Mouse (Mus musculus) adrenal gland, adult 18-20 months (tissue): Measurements from ENCODE around the gene Diaph3. TPM values are rescaled to one million over a fixed set of nuclear protein-coding genes. Genes with fewer than 3 reads are reported as not detected.

Experiments used
- DNase-seq, 2 experiments: peaks; one replicate each; pipeline ENCODE4 v3.0.0; 2021 to 2022; ENCODE audit warnings: low spot score in 2 of 2
- long read RNA-seq, 2 experiments: library from polyadenylated mRNA; stranded (forward); transcript quantifications; one replicate each; pipeline ENCODE4 v2.0.0; 2021
- total RNA-seq, 2 experiments: library from RNA; stranded (reverse); gene quantifications; 1 replicate in 1 of 2; 2 replicates in 1 of 2; pipeline ENCODE4 v1.2.3; 2021

Gene Diaph3
- 1 to 10 TPM; 1.0 to 1.4 TPM for total RNA-seq
- long read RNA-seq, experiment 1: 0 reads
- long read RNA-seq, experiment 2: 0 reads

DNA sequence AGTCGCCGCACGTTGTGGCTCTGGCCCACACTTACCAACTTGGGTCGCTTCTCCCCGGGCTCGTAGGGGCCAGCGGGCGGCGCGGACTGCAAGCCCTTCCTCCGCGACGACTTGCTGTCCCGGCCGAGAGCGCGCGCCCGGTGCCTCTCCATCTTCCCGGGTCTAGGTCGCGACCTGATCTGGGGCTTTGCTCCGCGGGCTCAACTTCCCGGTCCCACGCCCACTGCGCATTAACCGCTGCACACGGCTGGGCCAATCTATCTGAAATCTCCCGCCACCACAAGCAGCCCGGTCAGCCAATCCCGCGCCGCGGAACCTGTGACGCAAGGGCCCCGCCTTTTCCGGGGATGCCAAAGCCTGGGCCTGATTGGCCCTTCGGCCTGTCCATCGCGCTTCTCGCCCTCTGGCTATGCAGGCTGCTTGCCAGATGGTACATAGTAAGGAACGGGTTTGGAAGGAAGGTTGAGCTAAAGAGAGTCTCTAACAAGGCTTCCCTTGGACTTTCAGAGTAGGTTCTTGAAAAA, at the start of gene Diaph3:
Gene Diaph3, minus strand, starts transcription at position 273 of the 524 bp plus-strand sequence.
- DNase-seq: peak; percentile 91 to 94

DNA sequence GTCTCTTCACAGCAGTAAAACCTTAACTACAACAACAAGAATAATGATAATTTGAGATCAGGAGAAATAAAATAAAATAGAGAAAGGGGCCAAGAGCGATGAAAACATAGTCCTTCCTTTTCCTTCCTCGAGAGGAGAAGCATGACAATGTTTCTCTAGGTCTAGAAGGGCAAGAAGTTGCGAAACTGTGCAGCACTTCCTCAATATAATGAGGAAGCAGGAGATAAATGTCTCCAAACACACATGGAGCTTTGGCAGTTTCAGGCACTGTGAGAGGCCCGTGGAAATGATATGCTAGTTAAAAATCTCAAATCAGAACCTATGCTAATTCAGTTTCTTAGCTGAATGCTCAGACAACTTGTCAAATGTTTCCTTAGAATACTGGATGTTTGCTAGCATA, 49.6 kb upstream of the Diaph3 start:
- DNase-seq: no peak

DNA sequence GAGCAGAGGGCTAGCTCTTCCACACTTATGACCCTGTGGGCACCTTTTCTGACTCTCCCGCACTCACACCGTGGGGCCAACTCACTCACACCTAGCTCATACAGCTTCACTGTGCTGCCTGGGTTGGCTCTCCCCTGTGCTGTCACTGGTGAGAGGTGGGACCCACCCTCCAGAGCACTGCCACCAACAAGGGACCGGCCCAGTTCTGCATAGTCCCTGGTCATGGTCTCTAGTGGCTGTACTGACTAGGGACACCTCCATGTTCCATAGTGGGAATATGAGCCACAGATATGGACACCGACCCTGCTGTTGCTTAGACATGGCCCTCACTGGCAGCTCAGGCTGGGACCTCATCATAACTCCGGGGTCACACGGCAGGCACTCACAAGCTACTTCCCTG, 30.5 kb upstream of the Diaph3 start:
- no peak for DNase-seq

DNA sequence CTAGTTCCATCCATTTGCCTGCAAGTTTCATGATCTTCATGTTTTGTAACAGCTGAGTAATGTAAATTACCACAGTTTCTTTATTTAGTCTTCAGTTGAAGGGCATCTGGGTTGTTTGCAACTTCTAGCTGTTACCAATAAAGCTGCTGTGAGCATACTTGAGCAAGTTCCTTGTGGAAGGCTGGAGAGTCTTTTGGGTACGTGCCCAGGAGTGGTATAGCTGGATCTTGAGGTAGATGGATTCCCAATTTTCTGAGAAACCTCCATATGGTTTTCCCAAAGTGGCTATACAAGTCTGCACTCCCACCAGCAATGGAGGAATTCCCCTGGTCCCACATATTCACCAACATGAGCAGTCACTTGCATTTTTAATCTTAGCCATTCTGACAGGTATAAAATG, 28.1 kb upstream of the Diaph3 start:
- no peak for DNase-seq

DNA sequence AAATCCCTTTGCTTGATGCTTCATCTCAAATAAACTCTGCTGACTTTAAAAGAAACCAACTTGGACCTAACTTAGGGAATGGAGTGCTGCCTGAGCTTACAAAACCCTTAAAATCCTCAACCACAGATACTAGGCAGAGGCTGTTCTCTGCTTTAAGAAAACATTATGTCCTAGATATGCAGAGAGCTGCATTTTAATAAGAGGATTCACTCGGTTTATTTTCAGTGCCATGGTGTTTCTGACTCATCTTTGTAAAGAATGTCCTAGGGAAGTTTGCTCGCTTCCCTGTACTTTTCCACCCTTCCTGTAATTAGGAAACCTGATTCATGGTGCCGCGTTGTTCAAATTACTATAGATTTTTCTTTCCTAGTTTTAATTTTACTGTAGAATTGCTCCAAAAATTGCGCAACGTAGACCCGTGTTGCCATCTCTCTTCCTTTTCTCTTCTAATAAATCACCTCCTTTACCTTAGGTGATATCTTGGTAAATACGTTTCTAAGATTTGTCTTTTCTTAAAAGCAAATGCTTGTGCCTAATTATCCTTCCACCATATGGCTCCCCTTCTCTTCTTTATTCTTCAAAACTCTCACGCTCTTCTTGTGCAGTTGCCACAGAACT, 14.7 kb upstream of the Diaph3 start:
- DNase-seq: no peak

DNA sequence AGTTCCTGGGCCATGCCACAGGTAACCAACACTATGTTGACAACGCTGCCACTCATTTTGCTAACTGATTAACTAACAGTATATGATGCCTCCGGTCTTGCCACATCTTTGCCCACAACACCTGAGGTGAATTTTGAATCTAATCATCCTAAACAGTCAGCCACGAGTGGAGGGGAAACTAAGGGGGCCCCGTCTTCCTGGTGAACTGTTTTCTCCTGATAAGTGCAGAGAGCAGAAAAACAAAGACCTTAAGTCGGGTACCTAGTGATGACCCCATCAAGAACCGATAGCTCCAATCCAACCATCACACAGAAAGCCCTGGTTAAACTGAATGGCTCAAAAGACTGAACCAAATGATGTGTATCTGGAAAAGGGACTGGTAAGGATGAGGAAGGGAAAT, 8.6 kb upstream of the Diaph3 start:
- no peak for DNase-seq

DNA sequence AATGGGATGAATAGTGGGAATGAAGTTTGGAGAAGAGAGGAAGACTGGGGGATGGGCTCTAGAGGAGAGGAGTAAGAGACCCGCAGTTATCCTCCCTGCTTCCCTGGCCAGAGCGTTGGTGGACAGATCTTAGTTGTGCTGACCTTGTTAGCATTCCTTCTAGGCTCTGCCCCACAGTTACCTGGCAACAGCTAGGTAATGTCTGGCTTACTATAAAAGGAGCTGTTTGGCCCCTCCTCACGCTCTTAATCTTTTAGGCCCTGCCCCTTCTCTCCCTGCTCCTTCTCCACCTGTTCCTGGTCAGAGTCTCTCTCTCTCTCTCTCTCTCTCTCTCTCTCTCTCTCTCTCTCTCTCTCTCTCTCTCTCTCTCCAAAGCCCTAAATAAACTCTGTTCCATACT, 5.7 kb upstream of the Diaph3 start:
- DNase-seq: no peak

DNA sequence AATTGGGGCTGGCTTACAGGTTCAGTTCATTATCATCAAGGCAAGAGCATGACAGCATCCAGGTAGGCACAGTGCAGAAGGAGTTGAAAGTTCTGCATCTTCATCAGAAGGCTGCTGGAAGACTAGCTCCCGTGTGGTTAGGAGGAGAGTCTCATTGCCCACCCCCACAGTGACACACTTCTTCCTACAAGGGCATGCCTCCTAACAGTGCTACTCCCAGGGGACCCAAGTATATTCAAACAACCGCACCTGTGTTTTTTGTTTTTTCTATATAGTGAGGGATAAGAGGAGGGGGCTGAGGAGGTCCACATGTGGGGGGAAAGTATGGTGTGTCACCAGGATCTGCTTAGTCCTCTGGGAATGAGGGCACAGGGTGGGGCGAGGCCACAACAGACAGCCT, 4.3 kb upstream of the Diaph3 start:
- DNase-seq: no peak

DNA sequence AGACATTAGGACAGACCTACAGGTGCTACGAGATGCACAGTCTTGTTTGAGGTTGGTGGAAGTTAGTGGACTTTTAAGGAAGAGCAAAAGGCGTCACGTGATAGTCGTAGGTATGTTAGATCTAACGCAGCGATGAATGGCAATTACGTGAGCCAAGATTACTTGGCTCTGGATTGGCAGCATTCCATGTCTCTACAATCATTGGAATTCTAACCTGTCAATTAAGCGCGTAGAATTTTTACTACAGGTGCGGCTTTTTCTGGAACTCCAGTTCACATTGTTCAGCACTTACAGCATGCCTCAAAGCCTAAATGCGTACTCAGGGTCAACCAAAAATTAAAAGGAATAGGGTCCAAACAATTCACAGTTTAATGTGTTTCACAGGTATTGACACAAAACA, 742 bp upstream of the Diaph3 start:
- DNase-seq: no peak

DNA sequence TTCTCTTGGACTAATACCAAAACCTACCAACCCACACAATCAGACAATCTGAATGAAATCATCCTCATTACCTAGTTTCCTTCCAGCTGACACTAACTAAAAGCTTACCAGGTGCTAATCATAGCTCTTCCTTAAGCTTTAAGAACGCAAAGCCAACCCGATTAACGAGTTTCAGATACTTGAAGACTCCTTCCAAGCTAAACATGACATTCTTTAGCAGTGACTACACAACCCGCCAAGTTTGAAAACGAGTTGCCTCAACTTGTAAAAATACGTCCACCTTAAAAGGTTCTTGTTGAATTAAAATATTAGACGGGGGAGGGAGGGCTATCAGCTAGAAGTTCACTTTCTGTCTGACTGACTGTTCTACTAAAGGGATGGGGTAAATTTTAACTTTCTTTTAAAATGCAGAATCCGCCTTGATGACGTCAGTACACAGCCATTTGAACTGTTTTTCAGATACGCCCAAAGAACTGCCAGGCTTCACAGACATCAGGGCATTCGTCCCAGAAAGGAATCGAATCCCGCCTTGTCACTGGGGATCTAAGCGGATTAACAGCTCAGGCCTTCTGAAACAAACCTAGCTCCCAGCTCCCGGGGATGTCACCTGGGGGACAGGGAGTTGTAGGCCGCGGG, 590 bp downstream of the Diaph3 start:
- DNase-seq: no peak

DNA sequence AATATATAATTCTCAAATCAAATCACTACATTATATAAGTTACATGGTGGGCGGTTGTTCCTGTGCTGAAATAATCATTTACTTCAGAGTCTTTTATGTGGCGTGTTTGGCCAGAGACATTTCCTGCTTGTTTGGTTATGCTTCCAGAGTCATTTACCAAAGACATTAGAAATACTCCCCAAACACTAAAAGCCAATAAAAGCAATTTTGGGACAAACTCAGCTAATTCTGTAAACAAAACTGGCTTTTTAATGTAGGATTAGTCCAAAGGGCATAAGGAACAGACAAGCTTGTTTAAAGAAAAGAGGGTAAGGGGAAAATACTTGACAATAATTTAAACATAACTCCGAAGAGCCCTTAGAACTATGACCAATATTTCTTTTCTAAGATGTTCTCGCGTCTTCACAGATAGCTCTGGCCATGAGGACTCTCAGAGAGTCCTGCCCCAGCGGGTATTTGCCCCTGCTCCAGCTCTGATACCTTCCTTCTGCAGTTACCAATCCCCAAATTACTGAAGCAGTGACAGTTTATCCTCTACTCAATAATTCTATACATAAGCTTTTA, 14.9 kb downstream of the Diaph3 start:
- DNase-seq: no peak

DNA sequence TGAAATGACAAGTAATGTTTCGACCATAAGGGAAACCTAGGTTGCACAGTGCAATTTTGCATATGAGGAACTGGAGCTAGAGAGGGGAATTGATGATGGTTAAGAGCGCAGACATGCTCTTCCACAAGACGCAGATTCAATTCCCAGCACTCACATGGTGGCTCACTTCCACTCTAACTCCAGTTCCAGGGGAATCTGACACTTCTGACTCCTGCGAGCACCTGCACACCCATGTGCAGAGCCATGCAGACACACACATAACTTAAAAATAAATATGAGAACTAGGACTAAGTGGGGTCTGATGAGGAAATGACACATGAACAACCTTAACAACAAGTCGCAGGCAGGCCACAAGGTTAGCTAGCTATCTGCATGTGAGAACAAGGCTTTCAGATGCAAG, 15.5 kb downstream of the Diaph3 start:
- no peak for DNase-seq

DNA sequence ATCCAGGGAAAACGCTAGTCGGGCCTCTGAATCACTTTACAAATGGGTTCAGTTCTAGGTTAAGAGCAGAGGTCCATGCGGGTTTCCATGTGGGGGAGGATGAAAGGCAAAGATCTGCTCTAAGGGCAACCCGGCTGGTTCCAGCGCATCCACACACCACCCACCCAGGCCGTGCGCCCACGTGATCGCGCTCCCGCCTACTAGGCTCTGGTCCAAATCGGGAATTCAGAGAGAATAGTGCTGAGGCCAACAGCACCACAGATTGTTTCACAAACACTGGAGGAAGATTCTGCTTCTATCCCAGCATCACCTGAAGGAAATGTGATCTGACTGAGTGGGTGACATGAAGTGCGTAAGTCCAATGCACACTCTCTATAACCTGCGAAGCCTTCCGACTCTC, 17.9 kb downstream of the Diaph3 start:
- DNase-seq: no peak

DNA sequence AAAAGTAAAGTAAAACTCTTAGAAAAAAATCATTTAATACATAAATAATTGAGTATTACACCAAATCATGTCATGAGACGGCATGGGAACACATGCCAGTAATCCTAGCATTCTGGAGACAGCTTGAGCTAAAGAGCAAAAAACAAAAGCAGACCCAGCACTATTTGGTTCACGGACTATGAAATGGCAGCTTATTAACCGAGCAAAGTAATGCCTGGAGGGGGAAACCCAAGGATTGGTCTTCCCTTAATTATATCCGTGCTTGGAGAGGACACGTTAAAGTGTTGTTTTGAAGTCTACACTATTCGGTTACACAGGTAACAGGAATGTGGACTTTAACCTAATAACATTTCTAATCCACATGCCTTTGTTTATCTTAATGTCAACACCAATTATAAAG, 19.2 kb downstream of the Diaph3 start:
- DNase-seq: no peak

DNA sequence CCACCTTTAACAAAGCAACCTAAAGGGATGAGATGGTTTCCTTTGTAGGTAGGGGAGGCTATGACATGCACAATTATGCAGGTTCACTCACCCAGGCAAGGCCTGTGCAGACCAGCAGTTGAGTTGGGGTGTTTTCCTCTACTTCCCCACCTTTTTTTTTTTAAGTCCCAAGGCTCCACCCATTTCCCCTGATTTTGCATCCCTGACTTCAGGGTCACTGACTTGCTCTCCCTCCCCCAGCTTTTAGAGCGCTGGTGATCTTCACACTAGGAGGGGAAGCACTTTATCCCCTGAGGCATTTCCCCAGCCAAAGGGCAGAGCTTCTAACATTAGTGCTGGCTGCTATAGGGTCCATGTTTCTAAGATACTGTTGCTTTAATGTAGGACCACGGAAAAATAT, 30.4 kb downstream of the Diaph3 start:
- no peak for DNase-seq

DNA sequence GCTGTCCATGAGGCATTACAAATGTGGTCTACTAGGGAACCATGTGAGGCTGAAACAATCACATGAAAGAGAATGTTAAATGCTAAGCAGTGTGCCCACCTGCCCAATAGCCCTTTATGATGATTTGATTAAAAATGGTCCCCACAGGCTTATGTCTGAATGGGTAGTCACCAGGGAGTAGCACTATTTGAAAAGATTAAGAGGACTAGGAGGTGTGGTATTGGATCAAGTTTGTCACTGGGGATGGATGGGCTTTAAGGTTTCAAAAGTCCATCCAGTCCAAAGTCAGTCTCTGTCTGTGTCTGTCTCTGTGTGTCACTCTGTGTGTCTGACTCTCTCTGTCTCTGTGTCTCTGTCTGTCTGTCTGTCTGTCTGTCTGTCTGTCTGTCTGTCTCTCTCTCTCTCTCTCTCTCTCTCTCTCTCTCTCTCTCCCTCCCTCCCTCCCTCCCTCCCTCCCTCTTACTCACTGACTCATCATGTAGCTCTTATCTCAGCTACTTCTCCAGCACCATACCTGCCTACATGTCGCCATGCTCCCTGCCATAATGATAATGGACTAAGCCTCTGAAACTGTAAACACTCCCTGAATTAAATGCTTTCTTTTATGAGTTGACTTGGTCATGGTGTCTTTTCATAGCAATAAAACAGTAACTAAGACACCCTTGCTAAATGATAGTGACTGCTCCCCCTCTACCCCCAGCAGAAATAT, 41.5 kb downstream of the Diaph3 start:
- no peak for DNase-seq

DNA sequence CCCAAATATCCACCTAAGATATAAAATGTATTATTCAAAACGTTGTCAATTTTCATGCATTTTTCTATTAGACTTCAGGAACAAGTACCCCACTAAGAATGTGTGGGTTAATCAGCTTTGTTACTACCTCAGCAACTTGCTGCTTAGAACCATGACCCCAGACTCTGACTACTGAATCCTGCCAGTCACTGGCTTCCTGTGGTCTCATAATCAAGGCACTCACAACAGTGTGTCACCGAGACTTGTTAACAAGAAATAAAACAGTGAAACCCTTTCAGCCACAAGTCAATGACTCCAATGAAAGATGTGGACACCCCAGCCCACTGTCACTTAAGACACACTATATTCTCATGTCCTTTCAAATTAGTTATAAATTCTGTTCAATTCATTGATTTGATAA, 42.9 kb downstream of the Diaph3 start:
- DNase-seq: no peak

DNA sequence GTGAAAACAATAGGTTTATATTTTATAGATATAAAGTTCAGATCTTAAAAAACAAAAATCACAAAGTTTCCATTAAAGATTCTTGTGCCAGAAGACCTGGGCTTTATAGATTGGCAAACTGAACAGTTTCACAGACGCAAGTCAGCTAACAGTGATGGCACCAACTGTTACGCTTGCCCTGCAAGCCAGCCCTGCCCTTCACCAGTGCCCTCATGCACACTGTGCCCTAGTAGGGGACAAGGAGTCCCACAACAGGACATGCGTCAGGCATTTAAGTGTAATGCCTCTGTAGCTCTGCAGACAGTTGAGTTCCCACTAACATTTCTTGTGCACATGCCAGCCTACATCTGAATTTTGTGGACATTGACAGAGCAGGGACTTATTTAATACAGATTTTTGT, 49.5 kb downstream of the Diaph3 start:
- DNase-seq: no peak

DNA sequence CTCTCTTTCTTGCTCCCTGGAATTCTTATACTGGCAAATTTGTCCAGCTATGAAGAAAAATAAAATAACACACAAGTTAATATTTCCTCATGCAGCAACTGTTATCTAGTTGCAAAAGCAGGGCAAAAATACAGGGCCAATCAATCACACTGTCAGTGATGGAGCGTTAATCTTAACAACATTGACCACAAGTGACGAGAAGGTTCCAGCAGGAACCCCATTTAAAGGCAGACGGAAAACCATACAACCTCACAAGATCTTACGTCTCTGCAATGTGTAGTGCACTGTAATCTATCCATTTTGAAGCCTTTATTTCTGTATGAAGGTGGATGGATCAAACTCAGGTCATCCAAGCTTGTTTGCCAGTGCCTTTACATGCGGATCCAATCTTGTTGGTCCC, 49.9 kb downstream of the Diaph3 start:
- no peak for DNase-seq

DNA sequence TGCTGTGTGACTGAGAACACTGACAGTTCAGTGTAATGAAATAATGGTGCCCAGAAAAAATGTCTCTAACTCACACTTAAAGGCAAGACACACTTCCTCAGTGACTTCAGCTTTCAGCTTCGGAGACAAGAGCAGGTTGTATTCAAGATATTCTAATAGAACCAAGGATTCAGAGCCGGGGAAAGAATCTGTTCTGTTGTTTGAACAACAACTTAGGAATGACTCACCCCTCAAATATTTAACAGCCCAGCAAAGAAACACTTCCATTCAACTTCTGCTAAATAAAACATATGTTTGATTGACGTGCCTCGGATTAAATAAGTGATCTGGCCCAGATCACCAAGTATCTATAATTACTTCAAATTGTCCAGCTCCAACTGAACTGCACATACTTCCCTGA, 52.1 kb downstream of the Diaph3 start:
- no peak for DNase-seq

DNA sequence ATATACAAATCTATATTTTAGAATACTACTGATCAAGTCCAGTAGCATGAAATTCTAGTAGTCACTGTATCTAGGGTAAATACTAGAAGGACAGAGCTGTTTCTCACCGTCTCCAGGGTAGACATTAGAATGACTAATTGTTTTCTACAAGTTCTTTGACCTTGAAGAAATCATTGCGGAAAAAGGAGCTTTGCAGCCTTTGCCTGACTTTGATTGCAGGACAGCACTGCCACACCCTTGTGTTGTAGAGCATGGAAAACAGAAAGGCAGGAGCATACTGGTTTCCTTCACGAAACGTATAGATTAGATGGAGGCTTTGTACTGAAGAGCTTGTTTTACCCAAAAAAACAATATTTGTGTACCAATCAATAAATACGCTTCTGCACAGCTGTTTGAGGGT, 52.6 kb downstream of the Diaph3 start:
- no peak for DNase-seq

DNA sequence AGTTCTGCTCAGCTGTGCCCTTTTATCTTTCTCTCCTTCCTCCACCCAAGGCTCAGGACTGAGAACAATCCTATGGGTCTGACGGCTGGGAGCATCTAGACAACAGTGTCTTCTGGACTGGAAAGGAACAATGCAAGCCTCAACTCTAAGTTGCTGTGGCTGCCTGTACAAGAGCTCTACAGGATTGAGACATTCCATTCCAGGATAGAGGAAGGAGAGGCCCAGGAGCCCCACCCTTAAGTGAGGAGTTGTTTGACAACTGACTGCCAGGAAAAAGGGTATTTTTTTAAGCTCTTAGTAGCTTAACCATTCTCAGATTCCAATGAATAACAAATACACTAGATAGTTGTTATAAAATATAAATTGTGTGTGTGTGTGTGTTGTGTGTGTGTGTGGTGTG, 53.0 kb downstream of the Diaph3 start:
- DNase-seq: no peak
